Mouse (Mus musculus): Measurements from ENCODE around the gene Stk35.
"Not testable (repeated sequence)": the region's sequence is repeated elsewhere in the genome, so short reads cannot be mapped to it uniquely, and the experiment has no call there.

- TF ChIP-seq CTCF (IDR thresholded peaks at IDR 0.05; ENCODE audit: low read depth, low read length); POLR2A (IDR thresholded peaks at IDR 0.05; ENCODE audit: borderline replicate concordance, low read depth, low read length): not testable (repeated sequence)
Measured at GRCm38 (mm10) chr2:129849078-129849477, 48.8 kb downstream of the Stk35 start.
